Mouse (Mus musculus) pancreas, adult 10 weeks (tissue): ENCODE results near the gene Zfp967. TPM values are rescaled to one million over a fixed set of nuclear protein-coding genes. Genes with fewer than 3 reads are reported as not detected.

Experiments
- polyA plus RNA-seq: library from polyadenylated mRNA; stranded (reverse); fragments of 350-450 nt; fragmentation: Illumina TruSeq; extraction: RNeasy Lipid Tissue Mini Kit (QIAGEN cat#74804); gene quantifications from one replicate; pipeline ENCODE4 v1.2.3, GENCODE M21; 2015; ENCODE audit warnings: low read depth, low replicate concordance; ENCODE audit not compliant: insufficient read depth

Gene Zfp967
- polyA plus RNA-seq, result not detected

DNA sequence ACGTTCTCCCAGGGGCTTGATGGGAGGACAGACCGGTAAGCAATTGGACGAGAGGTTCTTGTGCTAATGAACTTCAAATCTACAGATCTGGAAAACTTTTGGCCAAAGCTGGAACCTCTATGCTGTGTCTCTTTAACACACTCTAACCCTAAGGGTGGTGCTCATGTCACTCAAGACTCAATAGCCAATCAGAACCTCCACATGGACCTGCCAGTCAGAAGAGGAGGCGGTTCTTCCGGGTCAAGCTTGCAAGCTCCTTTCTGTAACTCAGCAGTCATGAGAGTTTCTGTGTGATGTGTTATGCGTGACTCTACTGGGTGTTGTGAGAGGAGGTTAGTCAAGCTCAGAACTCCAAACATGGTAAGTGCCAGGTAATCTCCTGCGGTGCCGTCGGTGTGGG lies at the start of gene Zfp967:
Zfp967 (plus strand) TSS at position 301 of the 400 bp plus-strand sequence.

DNA sequence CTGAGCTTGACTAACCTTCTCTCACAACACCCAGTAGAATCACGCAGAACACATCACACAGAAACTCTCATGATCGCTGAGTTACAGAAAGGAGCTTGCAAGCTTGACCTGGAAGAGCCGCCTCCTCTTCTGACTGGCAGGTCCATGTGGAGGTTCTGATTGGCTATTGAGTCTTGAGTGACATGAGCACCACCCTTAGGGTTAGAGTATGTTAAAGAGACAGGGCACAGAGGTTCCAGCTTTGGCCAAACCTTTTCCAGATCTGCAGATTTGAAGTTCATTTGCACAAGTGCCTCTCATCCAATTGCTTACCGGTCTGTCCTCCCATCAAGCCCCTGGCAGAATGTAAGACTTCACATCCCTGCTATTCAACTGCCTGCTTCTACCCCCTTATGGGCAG lies 34.2 kb upstream of the Zfp967 start, which contains the start of gene Gm14434:
Gm14434 (minus strand) TSS at position 101 of the 400 bp plus-strand sequence.

Other genes starting within 250 kb of the Zfp967 start
- gene Gm11009, start 201.6 kb upstream of the Zfp967 start, polyA plus RNA-seq, result not detected
- gene Gm14435, start 97.5 kb upstream of the Zfp967 start, polyA plus RNA-seq, result 4.5 TPM
- not detected for gene Gm14434, start 34.3 kb upstream of the Zfp967 start, polyA plus RNA-seq
- gene Gm14308, start 115.3 kb downstream of the Zfp967 start, polyA plus RNA-seq, result 0.90 TPM
- gene Zfp973, start 149.5 kb downstream of the Zfp967 start, polyA plus RNA-seq, result 1.6 TPM
- 3.7 TPM for gene Gm14305, start 187.3 kb downstream of the Zfp967 start, polyA plus RNA-seq